Mouse (Mus musculus) frontal cortex, postnatal 25 days (tissue): Measurements from ENCODE around the gene Prkar1b.

Source experiments
- DNase-seq, 2 experiments: peaks; one replicate each; pipeline ENCODE4 v3.0.0; 2022; ENCODE audit warnings: low spot score in 2 of 2

Prkar1b gene

GRCm38 (mm10) chr5:139146476-139147075, 3.2 kb downstream of the Prkar1b start:
- no peak for DNase-seq

- DNase-seq = no peak
Measured at GRCm38 (mm10) chr5:139145726-139146125, 4.1 kb downstream of the Prkar1b start.

GRCm38 (mm10) chr5:139143890-139144289, 5.9 kb downstream of the Prkar1b start:
- no peak for DNase-seq

GRCm38 (mm10) chr5:139141326-139141725, 8.5 kb downstream of the Prkar1b start:
- no peak for DNase-seq

- DNase-seq = no peak
Measured at GRCm38 (mm10) chr5:139140589-139140988, 9.2 kb downstream of the Prkar1b start.

- DNase-seq = no peak
Measured at GRCm38 (mm10) chr5:139138926-139139472, 10.8 kb downstream of the Prkar1b start.

GRCm38 (mm10) chr5:139138261-139138925, 11.4 kb downstream of the Prkar1b start:
- peak; percentile 46 to 61 for DNase-seq

GRCm38 (mm10) chr5:139137176-139137575, 12.6 kb downstream of the Prkar1b start:
- no peak for DNase-seq

GRCm38 (mm10) chr5:139136341-139136740, 13.5 kb downstream of the Prkar1b start:
- no peak for DNase-seq

- DNase-seq = no peak
Measured at GRCm38 (mm10) chr5:139134501-139134900, 15.3 kb downstream of the Prkar1b start.

GRCm38 (mm10) chr5:139130351-139130750, 19.4 kb downstream of the Prkar1b start:
- no peak for DNase-seq

- DNase-seq = peak in 1 of 2 experiments; percentile 33
Measured at GRCm38 (mm10) chr5:139129572-139130151, 20.1 kb downstream of the Prkar1b start.

GRCm38 (mm10) chr5:139129078-139129477, 20.7 kb downstream of the Prkar1b start:
- DNase-seq = no peak

- no peak for DNase-seq
Measured at GRCm38 (mm10) chr5:139128476-139129065, 21.2 kb downstream of the Prkar1b start.

- no peak for DNase-seq
Measured at GRCm38 (mm10) chr5:139125717-139126116, 24.1 kb downstream of the Prkar1b start.

GRCm38 (mm10) chr5:139118961-139119276, 30.9 kb downstream of the Prkar1b start:
- DNase-seq = no peak

GRCm38 (mm10) chr5:139118139-139118960, 31.5 kb downstream of the Prkar1b start:
- DNase-seq = no peak

- no peak for DNase-seq
Measured at GRCm38 (mm10) chr5:139115507-139115906, 34.3 kb downstream of the Prkar1b start.

- DNase-seq = no peak
Measured at GRCm38 (mm10) chr5:139114876-139115275, 34.9 kb downstream of the Prkar1b start.

- DNase-seq = no peak
Measured at GRCm38 (mm10) chr5:139112418-139112817, 37.4 kb downstream of the Prkar1b start.

GRCm38 (mm10) chr5:139111991-139112390, 37.8 kb downstream of the Prkar1b start:
- no peak for DNase-seq
